Mouse (Mus musculus) left cerebral cortex, adult 2 months (tissue): ENCODE measurements at regions not wholly inside any gene's neighbourhood (a gene's known extent, or its start where the extent isn't known, plus 50 kb on each side); places are given as distances from the start of the nearest gene placed in this dataset.

Source experiments
- DNase-seq, 2 experiments: peaks; one replicate each; pipeline ENCODE4 v3.0.0; 2021 to 2022; ENCODE audit warnings: low spot score in 2 of 2, mixed read lengths in 1 of 2; ENCODE audit errors: extremely low spot score in 1 of 2
- H3K27ac ChIP-seq: fragments of 200-600 bp; 2 replicates; pipeline ENCODE4 v1.8.1; 2022
- H3K4me3 ChIP-seq: fragments of 200-600 bp; 2 replicates; pipeline ENCODE4 v1.8.1; 2022
- CTCF ChIP-seq: fragments of 200-600 bp; IDR thresholded peaks from 2 replicates; pipeline ENCODE4 v1.8.1; 2022; ENCODE audit warnings: antibody characterized with exemption, mild to moderate bottlenecking, moderate library complexity
- intact Hi-C: fragments of 180-260 bp; cut with DNase I; formaldehyde crosslinking; loops from one replicate; pipeline ENCODE4 v1.15.1; 2025

DNA sequence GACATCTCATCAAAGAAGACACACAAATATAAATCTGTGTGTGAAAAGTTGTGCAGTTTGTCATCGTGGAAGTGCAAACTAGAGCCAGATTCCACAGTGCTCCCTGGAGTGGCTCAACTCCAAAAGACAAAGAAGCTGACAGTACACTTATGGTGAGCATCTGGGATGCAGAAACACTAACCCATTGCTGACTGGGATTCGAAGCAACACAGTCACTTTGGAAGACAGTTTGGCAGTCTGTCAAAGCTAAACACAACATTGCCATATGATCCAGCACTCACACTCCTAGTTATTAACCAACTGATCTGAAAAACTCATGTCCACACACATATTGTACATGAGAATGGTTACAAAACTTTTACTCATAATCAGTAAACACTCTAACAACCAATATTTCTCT lies 70.2 kb upstream of the Ndn start:
- intact Hi-C loops: no loop called here
- no peak for TF ChIP-seq CTCF
- H3K27ac ChIP-seq: no peak overlapping the region
- no peak for DNase-seq
- no peak overlapping the region for H3K4me3 ChIP-seq

DNA sequence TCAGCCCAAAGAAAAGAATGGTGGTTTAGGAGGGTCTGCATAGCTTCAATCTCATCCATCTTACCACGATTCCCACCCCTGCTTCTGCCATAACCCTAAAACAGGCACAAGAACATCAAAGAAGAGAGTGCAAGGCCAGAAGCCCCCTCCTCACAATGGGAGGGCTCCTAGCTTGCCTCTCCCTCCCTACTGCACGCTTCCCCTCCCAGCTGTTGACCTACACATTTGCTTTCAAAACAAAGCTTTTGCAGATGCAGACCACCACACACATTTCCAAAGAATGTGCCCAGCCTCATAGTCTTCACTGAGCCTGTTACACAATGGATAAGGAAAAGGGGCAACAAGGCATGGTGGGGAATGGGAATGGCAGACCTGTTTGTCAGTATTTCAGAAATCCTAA lies 67.9 kb upstream of the Ndn start:
- no peak overlapping the region for H3K27ac ChIP-seq
- no peak for DNase-seq
- no peak overlapping the region for H3K4me3 ChIP-seq
- intact Hi-C loops: no loop called here
- no peak for TF ChIP-seq CTCF

DNA sequence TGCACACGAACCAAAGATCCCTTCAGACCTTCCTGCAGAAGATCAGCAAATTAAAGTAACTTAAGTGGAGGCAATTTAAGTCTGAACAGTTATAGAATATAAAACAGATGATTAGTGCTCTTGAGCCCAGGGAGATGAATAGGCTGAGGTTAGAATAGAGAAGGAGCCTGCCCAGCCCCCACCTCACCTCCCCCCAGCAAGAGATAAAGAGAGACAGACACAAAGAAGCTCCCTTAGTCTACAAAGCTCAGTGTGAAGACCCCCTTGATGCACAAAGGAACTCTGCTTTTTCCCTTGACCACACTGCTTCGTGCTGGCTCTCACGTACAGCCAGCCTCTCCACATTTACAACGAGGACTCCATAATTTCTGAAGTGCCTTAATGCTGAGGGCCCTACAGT lies 67.3 kb upstream of the Ndn start:
- no peak for DNase-seq
- H3K4me3 ChIP-seq: no peak overlapping the region
- H3K27ac ChIP-seq: no peak overlapping the region
- no peak for TF ChIP-seq CTCF
- intact Hi-C loops: no loop called here
